Mouse (Mus musculus) granulocyte monocyte progenitor cell, adult 5-6 weeks (primary cell): Measurements from ENCODE around the gene Reep3. TPM values are rescaled to one million over a fixed set of nuclear protein-coding genes. Genes with fewer than 3 reads are reported as not detected.
"Not testable (repeated sequence)": the region's sequence is repeated elsewhere in the genome, so short reads cannot be mapped to it uniquely, and the experiment has no call there.

Source experiments
- ATAC-seq: replicated peaks from 2 replicates; pipeline ENCODE4 v1.8.0; 2016; ENCODE audit warnings: mild to moderate bottlenecking, moderate TSS enrichment, inconsistent platforms; ENCODE audit not compliant: poor library complexity, severe bottlenecking
- total RNA-seq, 2 experiments: library from RNA; stranded (forward) in 1 of 2; stranded (reverse) in 1 of 2; fragments of 200-712, 200-1000 nt in 1 of 2; fragments of >200 nt in 1 of 2; fragmentation: Nextera tagmentation in 1 of 2; gene quantifications; 2 replicates each; pipeline ENCODE4 v1.2.3; 2014 to 2017

Gene Reep3
- total RNA-seq, 2 experiments from 2014 or later, result 13.4 to 22.3 TPM

- no peak for ATAC-seq
Observed at GRCm38 (mm10) chr10:67026375-67026774, 70.4 kb downstream of the Reep3 start.

- ATAC-seq, result peak; percentile 98
Observed at GRCm38 (mm10) chr10:67025573-67026236, 71.0 kb downstream of the Reep3 start.

GRCm38 (mm10) chr10:67024391-67024790 lies 72.4 kb downstream of the Reep3 start:
- no peak for ATAC-seq

- no peak for ATAC-seq
Observed at GRCm38 (mm10) chr10:67023092-67023491, 73.7 kb downstream of the Reep3 start.

- no peak for ATAC-seq
Observed at GRCm38 (mm10) chr10:67021494-67021893, 75.3 kb downstream of the Reep3 start.

- no peak for ATAC-seq
Observed at GRCm38 (mm10) chr10:67018875-67019274, 77.9 kb downstream of the Reep3 start.

GRCm38 (mm10) chr10:67017891-67018290 lies 78.9 kb downstream of the Reep3 start:
- ATAC-seq, result peak; percentile 22

GRCm38 (mm10) chr10:67017315-67017714 lies 79.4 kb downstream of the Reep3 start:
- ATAC-seq, result no peak

- no peak for ATAC-seq
Observed at GRCm38 (mm10) chr10:67016615-67017278, 80.0 kb downstream of the Reep3 start.

- ATAC-seq, result no peak
Observed at GRCm38 (mm10) chr10:67014746-67015145, 82.0 kb downstream of the Reep3 start.

- no peak for ATAC-seq
Observed at GRCm38 (mm10) chr10:67010521-67010920, 86.2 kb downstream of the Reep3 start.

- peak; percentile 67 for ATAC-seq
Observed at GRCm38 (mm10) chr10:67004527-67005042, 92.2 kb downstream of the Reep3 start.

GRCm38 (mm10) chr10:67003743-67004526 lies 92.8 kb downstream of the Reep3 start:
- ATAC-seq, result peak; percentile 74

GRCm38 (mm10) chr10:67003009-67003742 lies 93.6 kb downstream of the Reep3 start:
- peak; percentile 7 for ATAC-seq

- ATAC-seq, result peak; percentile 40
Observed at GRCm38 (mm10) chr10:67002207-67003008, 94.3 kb downstream of the Reep3 start.

- ATAC-seq, result not testable (repeated sequence)
Observed at GRCm38 (mm10) chr10:67000958-67001615, 95.7 kb downstream of the Reep3 start.

- ATAC-seq, result no peak
Observed at GRCm38 (mm10) chr10:67000136-67000535, 96.6 kb downstream of the Reep3 start.

GRCm38 (mm10) chr10:66998770-66999169 lies 98.0 kb downstream of the Reep3 start:
- ATAC-seq, result peak; percentile 85

- no peak; the same call in 1 of the 2 replicates for ATAC-seq
Observed at GRCm38 (mm10) chr10:66995181-66995580, 101.6 kb downstream of the Reep3 start.
